Mouse (Mus musculus): ENCODE measurements around the gene Pspc1. TPM values are rescaled to one million over a fixed set of nuclear protein-coding genes. Genes with fewer than 3 reads are reported as not detected.

The Pspc1 gene
- total RNA-seq, 4 experiments from 2014 or later, result 60.4 to 75.7 (median 69.1) TPM

GRCm38 (mm10) chr14:56697836-56698235 is 80.3 kb downstream of the Pspc1 start:
- DNase-seq (ENCODE audit: low spot score in 2 of 2), result no peak

- DNase-seq (ENCODE audit: low spot score in 2 of 2), result no peak
Measured at GRCm38 (mm10) chr14:56695495-56695894, 82.6 kb downstream of the Pspc1 start.

GRCm38 (mm10) chr14:56689766-56690165 is 88.3 kb downstream of the Pspc1 start:
- DNase-seq (ENCODE audit: low spot score in 2 of 2), result no peak

GRCm38 (mm10) chr14:56689116-56689515 is 89.0 kb downstream of the Pspc1 start:
- no peak for DNase-seq (ENCODE audit: low spot score in 2 of 2)

- DNase-seq (ENCODE audit: low spot score in 2 of 2), result no peak
Measured at GRCm38 (mm10) chr14:56685426-56685825, 92.7 kb downstream of the Pspc1 start.

Other genes with a start within 250 kb of the Pspc1 start
- gene Cenpj, start 202.9 kb downstream of the Pspc1 start, total RNA-seq (2022), result 1 to 10 TPM; 1.8 to 5.4 (median 3.3) TPM
- gene Parp4, start 202.7 kb downstream of the Pspc1 start, total RNA-seq (2022), result 10 to 100 TPM in 1 of 4 experiments, 1 to 10 TPM in 3; 5.7 to 10.6 (median 7.4) TPM
- 10 to 100 TPM; 46.5 to 73.2 (median 62.1) TPM for gene Mphosph8, start 110.1 kb downstream of the Pspc1 start, total RNA-seq (2022)
- gene Zmym5, start 33.4 kb upstream of the Pspc1 start, total RNA-seq (2022), result 10 to 100 TPM; 27.9 to 37.3 (median 34.4) TPM
- 100 to 1,000 TPM in 1 of 4 experiments, 10 to 100 TPM in 3; 92.2 to 100 (median 97.3) TPM for gene Zmym2, start 108.3 kb upstream of the Pspc1 start, total RNA-seq (2022)